Mouse (Mus musculus): ENCODE results near the gene Pou3f3. TPM values are rescaled to one million over a fixed set of nuclear protein-coding genes. Genes with fewer than 3 reads are reported as not detected.

Pou3f3 gene
- polyA plus RNA-seq, 1 experiment: 0.07 TPM

GRCm38 (mm10) chr1:42700815-42701214 lies 5.2 kb downstream of the Pou3f3 start:
- 25% methylated on average over 1 of the region's 1 CpGs for WGBS
- DNase-seq: no peak
- Histone ChIP-seq H3K4me1 (ENCODE audit: control insufficient read depth, insufficient read depth, low read length) (peaks cover 4% of the 10 kb centered on the region; the same call in 1 of the 2 replicates), H3K4me3 (replicated peaks; ENCODE audit: extremely low read depth, low read depth, low read length) (no peak overlapping the region)
- no peak for TF ChIP-seq CTCF (IDR thresholded peaks at IDR 0.05; ENCODE audit: insufficient read depth, low read length)

DNA sequence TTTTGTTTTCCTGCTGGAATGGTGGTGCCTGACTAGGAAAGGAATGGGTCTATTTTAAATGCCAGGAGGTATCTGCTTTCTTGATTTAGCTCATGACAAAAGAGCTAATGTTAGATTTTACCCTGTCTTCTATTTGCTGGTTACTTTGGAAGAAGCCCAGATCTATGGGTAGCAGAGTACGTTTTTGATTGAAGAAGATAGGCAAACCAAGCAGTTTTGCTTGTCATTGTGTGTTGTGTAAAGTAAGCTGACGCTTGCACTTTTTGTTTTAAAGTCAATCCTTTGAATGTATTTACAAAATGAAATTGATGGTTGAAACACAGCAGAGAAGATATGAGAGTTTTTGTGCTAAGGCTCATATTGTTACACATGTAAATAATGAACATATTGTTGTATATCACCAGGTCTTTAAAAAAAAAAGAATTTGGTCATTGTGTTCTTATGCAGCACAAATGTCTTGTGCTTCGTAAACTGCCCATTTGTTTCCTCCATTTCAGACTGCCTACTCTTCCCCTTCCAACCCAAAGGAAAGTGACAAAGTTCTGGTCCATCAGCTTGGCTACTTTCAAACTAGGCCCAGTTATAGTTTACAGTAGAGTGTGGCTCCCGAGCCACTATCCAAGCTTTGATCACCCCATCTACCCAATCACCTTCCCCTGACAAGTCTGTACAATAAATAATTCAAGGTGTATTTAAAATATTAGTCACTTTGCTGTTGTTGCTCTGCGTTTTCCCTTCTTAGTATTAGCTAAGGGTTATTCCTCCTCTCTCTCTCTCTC lies 6.5 kb downstream of the Pou3f3 start:
- no peak overlapping the region for H3K4me3 ChIP-seq (replicated peaks; ENCODE audit: extremely low read depth, low read depth, low read length)
- peaks cover 4% of the 10 kb centered on the region; the same call in 1 of the 2 replicates for H3K4me1 ChIP-seq (ENCODE audit: control insufficient read depth, insufficient read depth, low read length)
- TF ChIP-seq CTCF (IDR thresholded peaks at IDR 0.05; ENCODE audit: insufficient read depth, low read length) (no peak), POLR2A (IDR thresholded peaks at IDR 0.05; ENCODE audit: borderline replicate concordance, extremely low read depth, low read depth, low read length) (no peak)
- DNase-seq: no peak
- 19% methylated on average over 5 of the region's 5 CpGs for WGBS

DNA sequence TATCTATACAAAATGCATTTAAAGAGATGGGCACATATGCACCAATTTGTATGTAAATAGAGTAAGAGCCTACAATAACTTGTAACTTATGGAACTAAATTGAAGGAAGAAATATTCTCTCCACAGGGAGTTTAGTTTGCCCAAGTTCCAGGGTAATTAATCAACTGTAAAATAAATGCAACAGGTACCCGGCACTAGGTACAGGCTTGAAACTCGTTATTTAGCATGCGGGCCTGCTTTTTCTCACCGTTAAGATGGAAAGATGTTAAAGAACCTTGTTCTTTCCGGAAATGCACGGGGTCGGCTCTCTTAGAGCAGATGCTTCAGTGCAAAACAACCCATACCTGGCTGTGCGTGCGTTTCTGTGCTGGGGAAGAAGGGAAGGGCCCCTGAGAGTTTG lies 7.4 kb downstream of the Pou3f3 start:
- WGBS: 5% methylated on average over 9 of the region's 9 CpGs
- no peak for TF ChIP-seq CTCF (IDR thresholded peaks at IDR 0.05; ENCODE audit: insufficient read depth, low read length)
- no peak for TF ChIP-seq POLR2A (IDR thresholded peaks at IDR 0.05; ENCODE audit: borderline replicate concordance, extremely low read depth, low read depth, low read length)
- Histone ChIP-seq H3K4me3 (replicated peaks; ENCODE audit: extremely low read depth, low read depth, low read length) (no peak overlapping the region), H3K4me1 (ENCODE audit: control insufficient read depth, insufficient read depth, low read length) (peaks cover 3% of the 10 kb centered on the region; the same call in 1 of the 2 replicates)
- no peak for DNase-seq

GRCm38 (mm10) chr1:42703424-42703823 lies 7.9 kb downstream of the Pou3f3 start:
- no peak for TF ChIP-seq CTCF (IDR thresholded peaks at IDR 0.05; ENCODE audit: insufficient read depth, low read length)
- TF ChIP-seq POLR2A (IDR thresholded peaks at IDR 0.05; ENCODE audit: borderline replicate concordance, extremely low read depth, low read depth, low read length): no peak
- H3K4me1 ChIP-seq (ENCODE audit: control insufficient read depth, insufficient read depth, low read length): no peaks in the 10 kb centered on the region
- H3K4me3 ChIP-seq (replicated peaks; ENCODE audit: extremely low read depth, low read depth, low read length): no peak overlapping the region
- 9% methylated on average over 7 of the region's 7 CpGs for WGBS
- DNase-seq: no peak

DNA sequence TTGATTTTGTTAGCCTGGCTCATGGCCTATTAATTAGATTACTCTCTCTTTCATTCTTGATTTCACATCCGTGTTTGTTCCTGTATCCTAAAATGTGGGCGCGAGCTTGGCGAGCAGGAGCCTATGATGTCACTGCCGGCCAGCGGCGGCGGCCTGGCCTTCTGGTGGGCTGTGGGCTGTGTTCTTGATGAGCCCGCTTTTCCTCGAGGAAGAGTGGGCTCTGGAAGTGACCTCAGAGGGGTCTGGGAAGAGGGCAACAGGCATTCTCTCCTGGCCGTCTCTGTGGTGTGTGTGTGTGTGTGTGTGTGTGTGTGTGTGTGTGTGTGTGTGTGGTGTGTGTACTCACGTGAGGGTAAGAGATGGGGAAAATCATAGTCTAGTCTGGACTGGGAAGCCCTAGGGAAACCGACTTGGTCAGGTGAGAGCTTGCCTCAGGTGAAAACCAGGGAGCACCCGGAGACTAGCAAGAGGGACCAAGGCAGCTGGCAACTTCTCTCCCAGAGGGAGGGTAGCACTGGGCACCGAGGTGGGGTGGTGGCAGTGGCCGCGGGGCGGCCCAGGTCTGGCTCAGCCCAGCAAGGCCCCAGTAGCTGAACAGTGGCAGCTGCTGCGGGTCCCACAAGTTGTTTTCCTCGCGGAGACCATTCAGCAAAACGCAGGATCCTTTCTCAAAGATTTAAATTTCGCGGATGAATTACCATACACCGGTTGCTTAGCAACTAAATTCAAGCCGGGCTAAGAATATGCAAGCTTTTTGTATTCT lies 8.5 kb downstream of the Pou3f3 start:
- TF ChIP-seq POLR2A (IDR thresholded peaks at IDR 0.05; ENCODE audit: borderline replicate concordance, extremely low read depth, low read depth, low read length) (no peak), CTCF (IDR thresholded peaks at IDR 0.05; ENCODE audit: insufficient read depth, low read length) (no peak)
- no peaks in the 10 kb centered on the region for H3K4me1 ChIP-seq (ENCODE audit: control insufficient read depth, insufficient read depth, low read length)
- WGBS: 5% methylated on average over 26 of the region's 26 CpGs
- no peak for DNase-seq
- no peak overlapping the region for H3K4me3 ChIP-seq (replicated peaks; ENCODE audit: extremely low read depth, low read depth, low read length)

- Histone ChIP-seq H3K4me3 (replicated peaks; ENCODE audit: extremely low read depth, low read depth, low read length) (no peak overlapping the region), H3K4me1 (ENCODE audit: control insufficient read depth, insufficient read depth, low read length) (no peaks in the 10 kb centered on the region)
- TF ChIP-seq CTCF (IDR thresholded peaks at IDR 0.05; ENCODE audit: insufficient read depth, low read length) (no peak), POLR2A (IDR thresholded peaks at IDR 0.05; ENCODE audit: borderline replicate concordance, extremely low read depth, low read depth, low read length) (no peak)
- 16% methylated on average over 17 of the region's 17 CpGs for whole genome bisulfite sequencing
- no peak for DNase-seq
Observed at GRCm38 (mm10) chr1:42704981-42705810, 9.6 kb downstream of the Pou3f3 start.

- Histone ChIP-seq H3K4me1 (ENCODE audit: control insufficient read depth, insufficient read depth, low read length) (no peaks in the 10 kb centered on the region), H3K4me3 (replicated peaks; ENCODE audit: extremely low read depth, low read depth, low read length) (no peak overlapping the region)
- TF ChIP-seq POLR2A (IDR thresholded peaks at IDR 0.05; ENCODE audit: borderline replicate concordance, extremely low read depth, low read depth, low read length): no peak
- TF ChIP-seq CTCF (IDR thresholded peaks at IDR 0.05; ENCODE audit: insufficient read depth, low read length): no peak
- 17% methylated on average over 8 of the region's 8 CpGs for WGBS
- DNase-seq: no peak
Observed at GRCm38 (mm10) chr1:42705811-42706160, 10.2 kb downstream of the Pou3f3 start.

GRCm38 (mm10) chr1:42707196-42707595 lies 11.6 kb downstream of the Pou3f3 start:
- 5% methylated on average over 5 of the region's 5 CpGs for WGBS
- Histone ChIP-seq H3K4me1 (ENCODE audit: control insufficient read depth, insufficient read depth, low read length) (no peaks in the 10 kb centered on the region), H3K4me3 (replicated peaks; ENCODE audit: extremely low read depth, low read depth, low read length) (no peak overlapping the region)
- no peak for TF ChIP-seq CTCF (IDR thresholded peaks at IDR 0.05; ENCODE audit: insufficient read depth, low read length)
- TF ChIP-seq POLR2A (IDR thresholded peaks at IDR 0.05; ENCODE audit: borderline replicate concordance, extremely low read depth, low read depth, low read length): no peak
- DNase-seq: no peak

GRCm38 (mm10) chr1:42707611-42708130 lies 12.1 kb downstream of the Pou3f3 start:
- Histone ChIP-seq H3K4me3 (replicated peaks; ENCODE audit: extremely low read depth, low read depth, low read length) (no peak overlapping the region), H3K4me1 (ENCODE audit: control insufficient read depth, insufficient read depth, low read length) (no peaks in the 10 kb centered on the region)
- 8% methylated on average over 4 of the region's 4 CpGs for WGBS
- TF ChIP-seq CTCF (IDR thresholded peaks at IDR 0.05; ENCODE audit: insufficient read depth, low read length) (no peak), POLR2A (IDR thresholded peaks at IDR 0.05; ENCODE audit: borderline replicate concordance, extremely low read depth, low read depth, low read length) (no peak)
- no peak for DNase-seq

Measured in lung, adult 2 months (tissue).